Mouse (Mus musculus): ENCODE measurements around the gene Prickle4.
"Not testable (repeated sequence)": the region's sequence is repeated elsewhere in the genome, so short reads cannot be mapped to it uniquely, and the experiment has no call there.

Gene Prickle4

DNA sequence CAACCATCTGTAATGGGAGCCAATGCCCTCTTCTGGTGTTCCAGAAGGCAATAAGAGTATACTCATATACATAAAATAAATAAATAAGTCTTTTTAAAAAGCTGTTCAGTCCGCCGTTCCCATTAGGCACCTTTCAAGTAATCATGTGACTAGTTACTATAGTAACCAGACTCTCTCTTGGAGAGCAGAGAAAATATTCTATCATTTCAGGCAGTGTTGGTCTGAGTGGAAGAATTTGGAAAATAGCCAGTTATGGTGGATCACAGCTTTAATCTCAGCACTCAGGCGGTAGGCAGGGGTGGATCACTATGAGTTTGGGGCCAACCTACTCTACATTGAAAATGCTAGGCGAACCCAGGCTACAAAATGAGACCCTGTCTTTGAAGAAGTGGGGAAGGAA is 25.4 kb downstream of the Prickle4 start:
- DNase-seq (ENCODE audit: low read depth) = no peak

DNA sequence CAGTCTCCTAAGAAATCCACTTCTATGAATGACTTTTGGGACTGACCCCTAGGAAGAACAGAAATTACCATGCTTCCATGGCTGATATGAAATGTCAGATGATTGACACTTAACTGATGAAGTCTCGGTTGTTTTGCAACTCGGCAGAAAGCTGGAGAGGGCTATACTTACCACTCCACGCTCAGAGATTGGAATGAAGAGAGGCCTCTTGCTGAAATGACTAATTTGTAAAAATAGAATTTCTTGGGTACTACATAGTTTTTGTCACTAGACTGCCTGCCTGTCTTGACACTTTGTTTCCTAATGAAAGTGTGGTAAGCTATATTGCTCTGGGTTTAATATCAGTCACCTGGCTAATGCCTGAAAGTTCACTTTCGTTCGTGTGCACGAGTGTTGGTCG is 30.1 kb downstream of the Prickle4 start:
- DNase-seq (ENCODE audit: low read depth) = no peak

DNA sequence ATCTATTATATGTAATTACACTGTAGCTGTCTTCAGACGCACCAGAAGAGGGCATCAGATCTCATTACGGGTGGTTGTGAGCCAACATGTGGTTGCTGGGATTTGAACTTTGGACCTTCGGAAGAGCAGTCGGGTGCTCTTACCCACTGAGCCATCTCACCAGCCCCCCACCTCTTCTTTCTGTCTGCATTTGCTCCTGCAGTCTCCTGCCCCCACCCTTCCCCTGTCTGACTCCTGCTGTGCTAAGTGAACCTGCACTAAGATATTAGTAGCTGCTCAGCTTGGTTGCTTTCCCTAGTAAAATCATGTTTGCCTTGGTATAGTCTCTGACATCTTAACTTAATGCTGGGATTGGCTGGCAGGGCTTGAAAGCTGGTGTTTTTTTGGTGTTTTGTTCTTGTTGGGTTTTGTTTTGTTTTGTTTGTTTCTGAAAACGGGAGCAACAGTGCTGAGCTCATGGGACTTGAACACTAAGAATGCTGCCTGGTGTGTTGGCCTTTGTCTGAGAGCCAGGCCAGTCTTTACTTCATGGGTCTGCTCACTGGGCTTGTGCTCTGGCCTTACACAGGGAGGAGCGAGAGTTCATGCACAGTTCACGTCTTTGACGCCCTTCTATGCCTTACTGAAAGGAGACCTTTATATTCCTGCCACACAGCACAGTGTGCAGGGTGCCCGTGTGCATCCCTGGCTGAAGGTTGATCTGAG is 31.4 kb downstream of the Prickle4 start:
- DNase-seq (ENCODE audit: low read depth) = no peak

DNA sequence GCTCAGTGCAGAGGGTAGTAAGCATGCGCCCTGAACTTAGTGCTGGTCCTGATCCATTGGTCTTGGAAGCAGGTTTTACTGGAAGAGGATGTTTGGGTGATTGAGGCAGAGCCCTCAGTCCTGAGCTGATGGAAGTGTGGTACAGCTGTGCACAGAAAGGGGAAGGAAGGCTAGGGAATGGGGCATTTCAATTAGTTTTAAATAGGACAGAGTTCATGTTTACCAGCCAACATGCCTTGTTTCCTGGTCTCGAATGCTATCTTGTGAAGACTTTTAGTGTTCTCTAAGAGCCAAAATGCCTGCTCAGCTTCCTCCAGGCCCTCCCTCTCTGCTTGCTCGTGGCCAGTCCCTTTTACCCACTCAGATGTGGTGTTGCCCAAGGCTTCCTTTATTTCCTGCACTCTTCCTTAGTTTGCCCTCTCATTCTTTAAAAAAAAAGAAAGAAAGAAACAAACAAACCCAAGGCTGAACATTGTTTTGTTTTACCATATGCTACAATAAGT is 35.7 kb downstream of the Prickle4 start:
- no peak for DNase-seq (ENCODE audit: low read depth)

DNA sequence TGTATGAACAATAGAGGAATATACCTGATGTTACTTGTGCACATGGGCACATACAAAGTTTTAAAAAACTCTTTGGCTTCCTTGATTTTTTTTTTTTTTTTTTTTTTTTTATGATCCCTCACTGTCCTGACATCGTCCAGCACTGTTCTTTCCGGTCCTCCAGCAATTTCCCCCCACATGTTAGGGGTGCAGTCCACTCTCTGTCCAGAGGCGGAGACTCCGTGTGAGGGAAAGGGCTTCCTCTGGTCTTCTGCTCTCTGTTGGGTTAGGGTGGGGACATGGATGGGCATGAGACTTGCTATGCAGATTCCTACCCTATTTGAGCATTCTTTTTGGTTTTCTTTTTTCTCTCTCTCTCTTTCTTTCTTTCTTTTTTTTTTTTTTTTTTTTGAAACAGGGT is 36.6 kb downstream of the Prickle4 start:
- DNase-seq (ENCODE audit: low read depth) = no peak

DNA sequence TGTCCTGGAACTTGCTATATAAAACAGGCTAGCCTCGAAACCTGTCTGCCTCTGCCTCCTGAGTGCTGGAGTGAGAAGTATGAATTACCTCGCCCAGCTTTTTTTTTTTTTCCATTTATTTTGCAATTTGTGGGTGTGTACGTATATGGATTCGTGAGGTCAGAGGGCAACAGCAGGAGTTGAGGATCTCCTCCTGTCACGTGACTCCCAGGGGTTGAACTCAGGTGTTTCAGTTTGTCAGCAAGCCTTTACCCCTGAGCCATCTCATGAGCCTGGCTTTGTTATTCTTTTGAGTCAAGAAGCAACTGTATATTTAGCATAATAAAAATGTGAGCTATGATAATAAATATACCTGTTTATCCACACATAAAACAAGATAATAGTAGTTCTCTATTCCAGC is 38.8 kb downstream of the Prickle4 start:
- no peak for DNase-seq (ENCODE audit: low read depth)

DNA sequence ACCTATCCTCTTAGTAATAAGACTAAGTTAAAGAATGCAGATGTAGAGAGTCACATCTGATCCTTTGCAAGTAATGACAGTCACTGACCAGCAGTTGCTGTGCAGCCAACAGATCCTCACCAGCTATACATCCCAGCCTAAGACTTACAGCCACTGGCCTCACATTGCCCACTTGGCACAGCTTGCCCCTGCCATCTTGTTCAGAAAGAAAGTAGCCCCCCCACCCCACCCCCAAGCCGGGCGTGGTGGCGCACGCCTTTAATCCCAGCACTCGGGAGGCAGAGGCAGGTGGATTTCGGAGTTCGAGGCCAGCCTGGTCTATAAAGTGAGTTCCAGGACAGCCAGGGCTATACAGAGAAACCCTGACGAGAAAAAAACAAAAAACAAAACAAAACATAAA is 40.2 kb downstream of the Prickle4 start:
- DNase-seq (ENCODE audit: low read depth) = not testable (repeated sequence)

DNA sequence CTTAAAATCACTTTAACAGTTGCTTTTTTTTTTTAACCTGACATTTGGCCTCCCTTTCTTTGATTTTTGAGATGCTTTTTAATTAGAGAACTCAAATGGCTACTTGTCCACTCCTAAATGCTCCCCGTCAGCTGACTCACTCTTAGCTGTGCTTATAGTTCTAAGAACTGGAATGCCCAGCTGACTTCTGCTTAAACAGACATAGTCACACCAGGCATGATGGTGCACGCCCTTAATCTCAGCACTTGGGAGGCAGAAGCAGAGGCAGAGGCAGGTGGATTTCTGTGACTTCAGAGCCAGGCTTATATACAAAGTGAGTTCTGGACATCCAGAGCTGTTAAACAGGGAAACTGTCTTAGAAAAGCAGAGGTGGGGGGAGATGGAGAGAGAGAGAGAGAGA is 42.6 kb downstream of the Prickle4 start:
- DNase-seq (ENCODE audit: low read depth) = no peak

DNA sequence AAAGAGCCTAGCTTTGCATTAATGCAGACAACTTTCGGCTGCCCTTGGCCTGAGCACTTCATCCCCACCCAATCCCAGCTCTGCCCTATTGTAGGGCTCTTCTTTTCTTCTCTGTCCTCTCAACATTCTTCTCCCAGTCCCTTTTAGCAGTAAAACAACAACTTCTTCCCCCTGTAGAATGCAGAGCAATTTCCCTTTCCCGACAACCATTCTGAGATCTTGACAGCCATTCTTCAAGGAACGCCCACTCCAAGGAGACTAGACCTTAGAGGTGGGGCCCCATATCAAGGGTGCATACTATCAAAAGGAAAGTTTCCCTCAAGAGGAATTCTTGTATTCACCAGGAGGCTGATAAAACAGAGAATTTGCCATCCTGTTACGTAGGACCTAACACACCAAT is 45.6 kb downstream of the Prickle4 start:
- no peak for DNase-seq (ENCODE audit: low read depth)

DNA sequence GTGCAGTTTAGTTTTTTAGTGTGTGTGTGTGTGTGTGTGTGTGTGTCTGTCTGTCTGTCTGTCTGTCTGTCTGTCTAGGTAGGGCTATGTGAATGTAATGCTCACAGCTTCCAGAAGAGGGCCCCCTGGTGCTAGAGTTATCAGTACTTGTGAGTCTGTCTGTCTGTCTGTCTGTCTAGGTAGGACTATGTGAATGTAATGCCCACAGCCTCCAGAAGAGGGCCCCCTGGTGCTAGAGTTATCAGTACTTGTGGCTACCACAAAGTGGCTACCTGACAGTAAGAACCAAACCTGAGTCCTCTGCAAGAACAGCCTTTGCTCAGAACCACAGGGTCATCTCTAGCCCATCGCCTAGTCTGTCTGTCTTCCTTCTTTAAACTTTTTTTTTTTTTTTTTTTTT is 47.9 kb downstream of the Prickle4 start:
- DNase-seq (ENCODE audit: low read depth) = peak; percentile 91

DNA sequence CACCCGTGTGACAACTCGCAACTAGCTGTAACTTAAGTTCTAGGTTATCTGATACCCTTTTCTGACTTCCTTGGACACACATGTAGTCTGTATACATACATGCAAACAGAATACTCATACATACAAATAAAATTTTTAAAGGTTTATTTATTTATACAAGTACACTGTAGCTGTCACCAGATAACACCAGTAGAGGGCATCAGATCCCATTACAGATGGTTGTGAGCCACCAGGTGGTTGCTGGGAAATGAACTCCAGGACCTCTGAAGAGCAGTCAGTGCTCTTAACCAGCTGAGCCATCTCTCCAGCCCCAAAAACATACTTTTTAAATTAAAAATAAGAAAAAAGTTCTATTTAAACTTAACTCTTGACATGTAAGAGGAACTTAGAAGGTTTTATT is 51.5 kb downstream of the Prickle4 start:
- DNase-seq (ENCODE audit: low read depth) = peak; percentile 31
